Comparison of ENCODE assay signal across 8 mouse cellular contexts in the genomic region with DNA sequence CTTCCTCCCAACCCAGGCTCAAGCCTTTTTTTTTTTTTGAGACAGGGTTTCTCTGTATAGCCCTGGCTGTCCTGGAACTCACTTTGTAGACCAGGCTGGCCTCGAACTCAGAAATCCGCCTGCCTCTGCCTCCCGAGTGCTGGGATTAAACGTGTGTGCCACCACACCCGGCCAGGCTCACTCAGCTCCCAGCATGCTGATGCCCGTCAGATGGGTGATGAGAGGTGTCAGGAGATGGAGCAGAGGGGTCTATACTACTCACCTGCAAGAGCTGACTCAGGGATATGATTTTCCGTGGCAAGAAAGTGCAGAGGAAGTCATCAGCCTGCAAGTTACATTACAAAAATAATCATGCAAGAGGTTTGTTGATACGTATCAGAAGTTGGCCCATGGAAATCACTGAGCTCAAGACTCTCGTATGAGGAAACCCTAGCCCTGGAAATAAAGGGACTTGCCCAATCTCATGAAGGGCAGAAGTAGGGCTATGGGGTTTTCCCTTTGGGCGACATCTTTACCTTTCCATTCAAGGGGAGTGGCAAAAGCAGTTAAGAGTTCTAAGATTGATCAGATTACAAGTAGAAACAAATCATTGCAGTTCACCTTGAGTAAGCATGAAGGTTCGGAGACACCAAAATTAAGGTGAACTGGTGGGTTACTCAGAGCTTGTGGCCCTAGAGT. TPM values are rescaled to one million over a fixed set of nuclear protein-coding genes. Genes with fewer than 3 reads are reported as not detected.
DNase-seq lines count a peak whose midpoint lies in the region; ATAC-seq and TF ChIP-seq lines count a peak whose summit lies in the region.

No protein-coding gene starts in this region.

- H3K4me2 ChIP-seq in heart, embryonic 13.5 days: peak overlapping the region; percentile 96
- peak overlapping the region; percentile 79 for H3K4me2 ChIP-seq in midbrain, embryonic 12.5 days (replicated peaks)

- WGBS in heart, embryonic 13.5 days: 81% methylated on average over 11 of the region's 11 CpGs
- 89% methylated on average over 11 of the region's 11 CpGs for WGBS in hindbrain, embryonic 10.5 days
- WGBS in midbrain, embryonic 12.5 days: 90% methylated on average over 11 of the region's 11 CpGs

- H3K9me3 ChIP-seq in heart, embryonic 13.5 days: no peaks in the 10 kb centered on the region
- no peaks in the 10 kb centered on the region for H3K9me3 ChIP-seq in ES-Bruce4 (replicated peaks; ENCODE audit: control insufficient read depth, insufficient read depth, low read length, poor library complexity, severe bottlenecking)
- H3K9me3 ChIP-seq in hindbrain, embryonic 10.5 days: no peaks in the 10 kb centered on the region
- no peaks in the 10 kb centered on the region for H3K9me3 ChIP-seq in midbrain, embryonic 12.5 days

- peak overlapping the region; percentile 95 for H3K4me3 ChIP-seq in heart, embryonic 13.5 days
- no peak overlapping the region for H3K4me3 ChIP-seq in ES-Bruce4 (ENCODE audit: low read depth, low read length)
- H3K4me3 ChIP-seq in hindbrain, embryonic 10.5 days: peak overlapping the region; percentile 86
- H3K4me3 ChIP-seq in midbrain, embryonic 12.5 days: peak overlapping the region; percentile 87

- TF ChIP-seq CTCF in ES-Bruce4 (IDR thresholded peaks at IDR 0.05; ENCODE audit: low read depth, low read length): no peak

- no peak for ATAC-seq in heart, embryonic 13.5 days (ENCODE audit: extremely low read depth, insufficient number of reproducible peaks, low FRiP score, low TSS enrichment)
- no peak for ATAC-seq in midbrain, embryonic 12.5 days (ENCODE audit: low FRiP score, low read depth)

- TF ChIP-seq EP300 in ES-Bruce4 (IDR thresholded peaks at IDR 0.05; ENCODE audit: insufficient read depth, low read depth, low read length): no peak

- peaks cover 45% of the 10 kb centered on the region for H3K36me3 ChIP-seq in heart, embryonic 13.5 days
- peaks cover 5% of the 10 kb centered on the region for H3K36me3 ChIP-seq in ES-Bruce4 (ENCODE audit: control insufficient read depth, insufficient read depth, low read length, poor library complexity, severe bottlenecking)
- peaks cover 39% of the 10 kb centered on the region for H3K36me3 ChIP-seq in hindbrain, embryonic 10.5 days
- H3K36me3 ChIP-seq in midbrain, embryonic 12.5 days: peaks cover 15% of the 10 kb centered on the region

- no peak for TF ChIP-seq POLR2A in ES-Bruce4 (IDR thresholded peaks at IDR 0.05; ENCODE audit: insufficient read depth, low read length)

- no peak for DNase-seq in heart, postnatal 4 days
- no peak for DNase-seq in hindbrain, embryonic 10.5 days (ENCODE audit: low spot score)
- DNase-seq in right cerebral cortex, postnatal 14 days: no peak
- DNase-seq in left cerebral cortex, postnatal 14 days (ENCODE audit: low spot score in 2 of 2): no peak
- DNase-seq in c-Kit-positive CD71-positive TER-119-positive erythroid progenitor cells, embryonic 14.5 days (ENCODE audit: low spot score): no peak

- no peaks in the 10 kb centered on the region for H3K27me3 ChIP-seq in heart, embryonic 13.5 days (replicated peaks)
- no peaks in the 10 kb centered on the region for H3K27me3 ChIP-seq in ES-Bruce4 (ENCODE audit: control insufficient read depth, insufficient read depth, low read length, poor library complexity, severe bottlenecking)
- no peaks in the 10 kb centered on the region for H3K27me3 ChIP-seq in hindbrain, embryonic 10.5 days (ENCODE audit: insufficient read depth, poor library complexity, severe bottlenecking)
- no peaks in the 10 kb centered on the region for H3K27me3 ChIP-seq in midbrain, embryonic 12.5 days

- peaks cover 40% of the 10 kb centered on the region for H3K4me1 ChIP-seq in heart, embryonic 13.5 days
- H3K4me1 ChIP-seq in ES-Bruce4 (ENCODE audit: control insufficient read depth, insufficient read depth, low read length): no peaks in the 10 kb centered on the region
- peaks cover 41% of the 10 kb centered on the region for H3K4me1 ChIP-seq in hindbrain, embryonic 10.5 days (replicated peaks)
- peaks cover 32% of the 10 kb centered on the region for H3K4me1 ChIP-seq in midbrain, embryonic 12.5 days

- peak overlapping the region; percentile 99 for H3K27ac ChIP-seq in heart, embryonic 13.5 days (replicated peaks)
- H3K27ac ChIP-seq in ES-Bruce4 (ENCODE audit: insufficient read depth, low read length): 0 out of 2 replicates have a peak overlapping the region, but pooled peaks have one; percentile 9
- H3K27ac ChIP-seq in hindbrain, embryonic 10.5 days: peak overlapping the region; percentile 94
- peak overlapping the region; percentile 92; the same call in 1 of the 2 replicates for H3K27ac ChIP-seq in midbrain, embryonic 12.5 days (replicated peaks)

- H3K9ac ChIP-seq in heart, embryonic 13.5 days: peak overlapping the region; percentile 88
- peak overlapping the region; percentile 89 for H3K9ac ChIP-seq in ES-Bruce4 (ENCODE audit: low read depth, poor library complexity, severe bottlenecking)
- H3K9ac ChIP-seq in midbrain, embryonic 12.5 days (replicated peaks): peak overlapping the region; percentile 90

- intact Hi-C loops in left cerebral cortex, postnatal 14 days (cut with DNase I): no loop called here

RNA-seq across cellular contexts. Expression of gene Psme2, which starts 1.0 kb away (rescaled TPM):
- polyA plus RNA-seq in heart, embryonic 13.5 days (2015; fragmentation: Nextera tagmentation; extraction: Ambion mirVana): 191 and 205 TPM in 2 replicates
- total RNA-seq in heart, postnatal 4 days (2021): 100 to 1,000 TPM; 127 to 153 TPM
- 195 and 200 TPM in 2 replicates for polyA plus RNA-seq in ES-Bruce4 (2011; ENCODE audit: insufficient read depth, insufficient read length, low read depth, missing spikeins)
- polyA plus RNA-seq in hindbrain, embryonic 10.5 days (2016; fragmentation: Nextera tagmentation; extraction: Ambion mirVana): 171 and 203 TPM in 2 replicates
- 192 and 215 TPM in 2 replicates for polyA plus RNA-seq in midbrain, embryonic 12.5 days (2016; fragmentation: Nextera tagmentation; extraction: Ambion mirVana)
- total RNA-seq in left cerebral cortex, postnatal 14 days (2021): 10 to 100 TPM; 48.1 to 49.0 TPM

RNA-seq across cellular contexts. Expression of gene Rnf31, which starts 1.6 kb away (rescaled TPM):
- polyA plus RNA-seq in heart, embryonic 13.5 days (2015; fragmentation: Nextera tagmentation; extraction: Ambion mirVana): 12.5 and 15.2 TPM in 2 replicates
- total RNA-seq in heart, postnatal 4 days (2021): 10 to 100 TPM; 25.9 to 27.9 TPM
- 31.6 and 39.1 TPM in 2 replicates for polyA plus RNA-seq in ES-Bruce4 (2011; ENCODE audit: insufficient read depth, insufficient read length, low read depth, missing spikeins)
- 21.2 and 23.2 TPM in 2 replicates for polyA plus RNA-seq in hindbrain, embryonic 10.5 days (2016; fragmentation: Nextera tagmentation; extraction: Ambion mirVana)
- polyA plus RNA-seq in midbrain, embryonic 12.5 days (2016; fragmentation: Nextera tagmentation; extraction: Ambion mirVana): 20.0 and 20.5 TPM in 2 replicates
- total RNA-seq in left cerebral cortex, postnatal 14 days (2021): 10 to 100 TPM; 26.0 to 29.5 TPM

RNA-seq across cellular contexts. Expression of gene Emc9, which starts 4.8 kb away (rescaled TPM):
- 14.8 and 19.1 TPM in 2 replicates for polyA plus RNA-seq in heart, embryonic 13.5 days (2015; fragmentation: Nextera tagmentation; extraction: Ambion mirVana)
- 10 to 100 TPM; 37.3 to 40.1 TPM for total RNA-seq in heart, postnatal 4 days (2021)
- polyA plus RNA-seq in ES-Bruce4 (2011; ENCODE audit: insufficient read depth, insufficient read length, low read depth, missing spikeins): 5.3 and 6.1 TPM in 2 replicates
- 6.8 and 10.0 TPM in 2 replicates for polyA plus RNA-seq in hindbrain, embryonic 10.5 days (2016; fragmentation: Nextera tagmentation; extraction: Ambion mirVana)
- 6.4 and 6.7 TPM in 2 replicates for polyA plus RNA-seq in midbrain, embryonic 12.5 days (2016; fragmentation: Nextera tagmentation; extraction: Ambion mirVana)
- total RNA-seq in left cerebral cortex, postnatal 14 days (2021): 10 to 100 TPM; 38.7 to 45.5 TPM

RNA-seq across cellular contexts. Expression of gene Psme1, which starts 12.0 kb away (rescaled TPM):
- polyA plus RNA-seq in heart, embryonic 13.5 days (2015; fragmentation: Nextera tagmentation; extraction: Ambion mirVana): 212 and 219 TPM in 2 replicates
- total RNA-seq in heart, postnatal 4 days (2021): 100 to 1,000 TPM; 232 to 244 TPM
- polyA plus RNA-seq in ES-Bruce4 (2011; ENCODE audit: insufficient read depth, insufficient read length, low read depth, missing spikeins): 188 and 199 TPM in 2 replicates
- polyA plus RNA-seq in hindbrain, embryonic 10.5 days (2016; fragmentation: Nextera tagmentation; extraction: Ambion mirVana): 97.6 and 114 TPM in 2 replicates
- polyA plus RNA-seq in midbrain, embryonic 12.5 days (2016; fragmentation: Nextera tagmentation; extraction: Ambion mirVana): 122 and 127 TPM in 2 replicates
- total RNA-seq in left cerebral cortex, postnatal 14 days (2021): 10 to 100 TPM; 44.9 to 56.5 TPM

RNA-seq across cellular contexts. Expression of gene Irf9, which starts 13.5 kb away (rescaled TPM):
- polyA plus RNA-seq in heart, embryonic 13.5 days (2015; fragmentation: Nextera tagmentation; extraction: Ambion mirVana): 9.7 and 10.1 TPM in 2 replicates
- 1 to 10 TPM; 7.6 to 9.9 TPM for total RNA-seq in heart, postnatal 4 days (2021)
- 9.6 and 10.9 TPM in 2 replicates for polyA plus RNA-seq in ES-Bruce4 (2011; ENCODE audit: insufficient read depth, insufficient read length, low read depth, missing spikeins)
- polyA plus RNA-seq in hindbrain, embryonic 10.5 days (2016; fragmentation: Nextera tagmentation; extraction: Ambion mirVana): 7.2 and 7.8 TPM in 2 replicates
- 9.4 and 11.5 TPM in 2 replicates for polyA plus RNA-seq in midbrain, embryonic 12.5 days (2016; fragmentation: Nextera tagmentation; extraction: Ambion mirVana)
- 1 to 10 TPM; 8.0 to 8.4 TPM for total RNA-seq in left cerebral cortex, postnatal 14 days (2021)

Comparison
In these comparisons a context has a peak if more than half of its experiments do, and no peak if none do; other contexts are left out.
1. H3K27ac ChIP-seq: peak in every context shown above with its lines; median percentile 99 in heart, embryonic 13.5 days; 94 in hindbrain, embryonic 10.5 days; 92 in midbrain, embryonic 12.5 days; 9 in ES-Bruce4.